Mouse (Mus musculus) heart, postnatal 0 days (tissue): ENCODE results near the gene Sacm1l.

Source experiments
- CTCF ChIP-seq: IDR thresholded peaks from 2 replicates; pipeline ENCODE4 v1.5.1; 2016; ENCODE audit warnings: antibody characterized with exemption, control low read depth, low read depth
- EP300 ChIP-seq: IDR thresholded peaks from 2 replicates; pipeline ENCODE4 v1.6.1; 2016; ENCODE audit warnings: antibody characterized with exemption, low read depth

DNA sequence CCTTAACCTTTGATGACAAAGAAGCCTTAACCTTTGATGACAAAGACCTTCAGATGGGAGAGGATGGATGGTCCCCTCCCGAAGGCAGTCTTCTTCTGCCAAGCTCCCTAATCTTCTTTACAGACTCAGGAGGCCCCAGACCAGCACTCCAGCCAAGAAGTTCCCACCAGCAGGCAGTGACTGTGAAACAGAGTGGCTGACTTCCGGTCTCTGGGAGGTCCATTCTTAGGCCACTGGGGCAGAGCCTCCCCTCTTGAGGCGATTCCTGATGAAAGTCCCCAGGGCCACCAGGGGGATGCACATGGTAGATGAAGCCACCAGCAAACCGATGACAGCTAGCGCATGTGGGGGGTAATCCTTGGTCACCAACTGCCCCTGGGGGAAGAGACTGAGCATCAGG is 107.2 kb downstream of the Sacm1l start:
- TF ChIP-seq CTCF (no peak), EP300 (no peak)
